Mouse (Mus musculus): ENCODE measurements around the gene Prpf40a. TPM values are rescaled to one million over a fixed set of nuclear protein-coding genes. Genes with fewer than 3 reads are reported as not detected.

The Prpf40a gene
- polyA plus RNA-seq, 1 experiment from 2014 or later, result 190 TPM

- Histone ChIP-seq H3K4me2 (ENCODE audit: low read depth, low read length, severe bottlenecking) (no peak overlapping the region), H3K27me3 (ENCODE audit: control insufficient read depth, insufficient read depth, low read length) (no peaks in the 10 kb centered on the region), H3K9ac (ENCODE audit: low read length) (no peak overlapping the region), H3K9me3 (ENCODE audit: control insufficient read depth, low read length) (no peaks in the 10 kb centered on the region), H3K36me3 (ENCODE audit: control insufficient read depth, insufficient read depth, low read length) (peaks cover 6% of the 10 kb centered on the region; the same call in 1 of the 2 replicates), H3K27ac (ENCODE audit: low read depth, low read length) (no peak overlapping the region), H3K4me3 (ENCODE audit: low read depth, low read length) (no peak overlapping the region), H3K4me1 (replicated peaks; ENCODE audit: control insufficient read depth, insufficient read depth, low read length) (no peaks in the 10 kb centered on the region)
- no peak for DNase-seq (ENCODE audit: low spot score)
- WGBS, result 92% methylated on average over 3 of the region's 3 CpGs
- ATAC-seq (replicated peaks; ENCODE audit: low FRiP score), result no peak
Measured at GRCm38 (mm10) chr2:53125998-53126397, 65.1 kb downstream of the Prpf40a start.

GRCm38 (mm10) chr2:53121797-53122196 is 69.3 kb downstream of the Prpf40a start:
- no peak overlapping the region for H3K9ac ChIP-seq (ENCODE audit: low read length)
- no peak overlapping the region for H3K4me2 ChIP-seq (ENCODE audit: low read depth, low read length, severe bottlenecking)
- WGBS, result 77% methylated on average over 5 of the region's 5 CpGs
- DNase-seq (ENCODE audit: low spot score) (no peak), ATAC-seq (replicated peaks; ENCODE audit: low FRiP score) (0 out of 2 replicates have a peak, but pooled peaks have one; percentile 15)
- no peaks in the 10 kb centered on the region for H3K4me1 ChIP-seq (replicated peaks; ENCODE audit: control insufficient read depth, insufficient read depth, low read length)
- H3K36me3 ChIP-seq (ENCODE audit: control insufficient read depth, insufficient read depth, low read length), result peaks cover 7% of the 10 kb centered on the region; the same call in 1 of the 2 replicates
- H3K27me3 ChIP-seq (ENCODE audit: control insufficient read depth, insufficient read depth, low read length), result no peaks in the 10 kb centered on the region
- no peak overlapping the region for H3K27ac ChIP-seq (ENCODE audit: low read depth, low read length)
- H3K9me3 ChIP-seq (ENCODE audit: control insufficient read depth, low read length), result no peaks in the 10 kb centered on the region
- no peak overlapping the region for H3K4me3 ChIP-seq (ENCODE audit: low read depth, low read length)

- ATAC-seq (replicated peaks; ENCODE audit: low FRiP score) (no peak), DNase-seq (ENCODE audit: low spot score) (no peak)
- Histone ChIP-seq H3K9ac (ENCODE audit: low read length) (no peak overlapping the region), H3K27me3 (ENCODE audit: control insufficient read depth, insufficient read depth, low read length) (no peaks in the 10 kb centered on the region), H3K27ac (ENCODE audit: low read depth, low read length) (no peak overlapping the region), H3K9me3 (ENCODE audit: control insufficient read depth, low read length) (no peaks in the 10 kb centered on the region), H3K4me1 (replicated peaks; ENCODE audit: control insufficient read depth, insufficient read depth, low read length) (no peaks in the 10 kb centered on the region), H3K4me2 (ENCODE audit: low read depth, low read length, severe bottlenecking) (no peak overlapping the region), H3K4me3 (ENCODE audit: low read depth, low read length) (no peak overlapping the region), H3K36me3 (ENCODE audit: control insufficient read depth, insufficient read depth, low read length) (peaks cover 10% of the 10 kb centered on the region; the same call in 1 of the 2 replicates)
- 84% methylated on average over 5 of the region's 5 CpGs for WGBS
Measured at GRCm38 (mm10) chr2:53108547-53108946, 82.5 kb downstream of the Prpf40a start.

GRCm38 (mm10) chr2:53106472-53106871 is 84.6 kb downstream of the Prpf40a start:
- no peak overlapping the region for H3K9ac ChIP-seq (ENCODE audit: low read length)
- 95% methylated on average over 8 of the region's 8 CpGs for WGBS
- no peak overlapping the region for H3K4me2 ChIP-seq (ENCODE audit: low read depth, low read length, severe bottlenecking)
- H3K4me1 ChIP-seq (replicated peaks; ENCODE audit: control insufficient read depth, insufficient read depth, low read length), result no peaks in the 10 kb centered on the region
- no peaks in the 10 kb centered on the region for H3K27me3 ChIP-seq (ENCODE audit: control insufficient read depth, insufficient read depth, low read length)
- no peak overlapping the region for H3K27ac ChIP-seq (ENCODE audit: low read depth, low read length)
- no peak overlapping the region for H3K4me3 ChIP-seq (ENCODE audit: low read depth, low read length)
- DNase-seq (ENCODE audit: low spot score) (no peak), ATAC-seq (replicated peaks; ENCODE audit: low FRiP score) (no peak)
- H3K36me3 ChIP-seq (ENCODE audit: control insufficient read depth, insufficient read depth, low read length), result peaks cover 10% of the 10 kb centered on the region; the same call in 1 of the 2 replicates
- no peaks in the 10 kb centered on the region for H3K9me3 ChIP-seq (ENCODE audit: control insufficient read depth, low read length)

- H3K4me2 ChIP-seq (ENCODE audit: low read depth, low read length, severe bottlenecking), result no peak overlapping the region
- H3K9ac ChIP-seq (ENCODE audit: low read length), result no peak overlapping the region
- H3K4me3 ChIP-seq (ENCODE audit: low read depth, low read length), result no peak overlapping the region
- H3K27ac ChIP-seq (ENCODE audit: low read depth, low read length), result no peak overlapping the region
- no peaks in the 10 kb centered on the region for H3K9me3 ChIP-seq (ENCODE audit: control insufficient read depth, low read length)
- no peaks in the 10 kb centered on the region for H3K4me1 ChIP-seq (replicated peaks; ENCODE audit: control insufficient read depth, insufficient read depth, low read length)
- DNase-seq (ENCODE audit: low spot score) (no peak), ATAC-seq (replicated peaks; ENCODE audit: low FRiP score) (no peak)
- no peaks in the 10 kb centered on the region for H3K27me3 ChIP-seq (ENCODE audit: control insufficient read depth, insufficient read depth, low read length)
- WGBS, result 88% methylated on average over 7 of the region's 7 CpGs
- peaks cover 10% of the 10 kb centered on the region; the same call in 1 of the 2 replicates for H3K36me3 ChIP-seq (ENCODE audit: control insufficient read depth, insufficient read depth, low read length)
Measured at GRCm38 (mm10) chr2:53106056-53106455, 85.0 kb downstream of the Prpf40a start.

- no peak overlapping the region for H3K4me3 ChIP-seq (ENCODE audit: low read depth, low read length)
- no peak overlapping the region for H3K27ac ChIP-seq (ENCODE audit: low read depth, low read length)
- peaks cover 10% of the 10 kb centered on the region; the same call in 1 of the 2 replicates for H3K36me3 ChIP-seq (ENCODE audit: control insufficient read depth, insufficient read depth, low read length)
- ATAC-seq (replicated peaks; ENCODE audit: low FRiP score) (no peak), DNase-seq (ENCODE audit: low spot score) (no peak)
- WGBS, result 95% methylated on average over 10 of the region's 10 CpGs
- H3K9ac ChIP-seq (ENCODE audit: low read length), result no peak overlapping the region
- H3K4me2 ChIP-seq (ENCODE audit: low read depth, low read length, severe bottlenecking), result no peak overlapping the region
- H3K27me3 ChIP-seq (ENCODE audit: control insufficient read depth, insufficient read depth, low read length), result no peaks in the 10 kb centered on the region
- no peaks in the 10 kb centered on the region for H3K9me3 ChIP-seq (ENCODE audit: control insufficient read depth, low read length)
- no peaks in the 10 kb centered on the region for H3K4me1 ChIP-seq (replicated peaks; ENCODE audit: control insufficient read depth, insufficient read depth, low read length)
Measured at GRCm38 (mm10) chr2:53105408-53105807, 85.7 kb downstream of the Prpf40a start.

- peaks cover 10% of the 10 kb centered on the region; the same call in 1 of the 2 replicates for H3K36me3 ChIP-seq (ENCODE audit: control insufficient read depth, insufficient read depth, low read length)
- H3K4me1 ChIP-seq (replicated peaks; ENCODE audit: control insufficient read depth, insufficient read depth, low read length), result no peaks in the 10 kb centered on the region
- H3K4me2 ChIP-seq (ENCODE audit: low read depth, low read length, severe bottlenecking), result no peak overlapping the region
- no peak overlapping the region for H3K4me3 ChIP-seq (ENCODE audit: low read depth, low read length)
- no peak overlapping the region for H3K27ac ChIP-seq (ENCODE audit: low read depth, low read length)
- 98% methylated on average over 2 of the region's 2 CpGs for WGBS
- no peaks in the 10 kb centered on the region for H3K9me3 ChIP-seq (ENCODE audit: control insufficient read depth, low read length)
- H3K9ac ChIP-seq (ENCODE audit: low read length), result no peak overlapping the region
- DNase-seq (ENCODE audit: low spot score) (no peak), ATAC-seq (replicated peaks; ENCODE audit: low FRiP score) (no peak)
- H3K27me3 ChIP-seq (ENCODE audit: control insufficient read depth, insufficient read depth, low read length), result no peaks in the 10 kb centered on the region
Measured at GRCm38 (mm10) chr2:53102901-53103300, 88.2 kb downstream of the Prpf40a start.

GRCm38 (mm10) chr2:53101885-53102740 is 89.0 kb downstream of the Prpf40a start:
- Histone ChIP-seq H3K27ac (ENCODE audit: low read depth, low read length) (no peak overlapping the region), H3K4me2 (ENCODE audit: low read depth, low read length, severe bottlenecking) (no peak overlapping the region), H3K27me3 (ENCODE audit: control insufficient read depth, insufficient read depth, low read length) (no peaks in the 10 kb centered on the region), H3K9me3 (ENCODE audit: control insufficient read depth, low read length) (no peaks in the 10 kb centered on the region), H3K4me3 (ENCODE audit: low read depth, low read length) (no peak overlapping the region), H3K36me3 (ENCODE audit: control insufficient read depth, insufficient read depth, low read length) (peaks cover 10% of the 10 kb centered on the region; the same call in 1 of the 2 replicates), H3K4me1 (replicated peaks; ENCODE audit: control insufficient read depth, insufficient read depth, low read length) (no peaks in the 10 kb centered on the region), H3K9ac (ENCODE audit: low read length) (no peak overlapping the region)
- WGBS, result 92% methylated on average over 11 of the region's 11 CpGs
- DNase-seq (ENCODE audit: low spot score) (no peak), ATAC-seq (replicated peaks; ENCODE audit: low FRiP score) (no peak)
